Mouse (Mus musculus): ENCODE data around the gene Gm49391.
"Not testable (repeated sequence)": the region's sequence is repeated elsewhere in the genome, so short reads cannot be mapped to it uniquely, and the experiment has no call there.

The Gm49391 gene

GRCm38 (mm10) chr13:60936500-60936901 is at the start of gene Gm49391, which contains the start of gene Ctla2a:
Gene Gm49391, minus strand, starts transcription at chr13:60936571.
Gene Ctla2a, minus strand, starts transcription at chr13:60936625.
- DNase-seq (ENCODE audit: low spot score in 2 of 2): peak in 1 of 2 experiments; percentile 0

- not testable (repeated sequence) for DNase-seq (ENCODE audit: low spot score in 2 of 2)
Measured at GRCm38 (mm10) chr13:60972319-60972718, 35.9 kb upstream of the Gm49391 start.

DNA sequence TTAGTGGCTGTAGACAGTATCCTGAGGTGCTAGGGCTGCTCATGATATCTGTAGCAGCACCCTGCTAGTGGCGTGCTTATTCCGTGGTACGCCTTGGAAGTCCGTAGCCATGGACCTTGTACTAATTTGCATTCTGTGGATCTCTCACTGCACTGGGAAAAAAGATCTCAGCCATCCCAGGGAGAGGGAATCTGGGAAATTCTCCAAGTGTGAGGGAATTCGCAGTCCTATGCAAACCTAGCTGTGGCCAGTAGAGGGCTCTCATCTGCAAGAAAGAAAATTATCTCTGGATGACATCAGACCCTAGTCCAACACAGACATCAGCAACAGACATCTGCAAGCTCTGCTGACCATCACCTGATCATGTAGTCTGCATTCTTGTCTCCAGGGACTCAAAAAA is 27.6 kb upstream of the Gm49391 start:
- peak in 1 of 2 experiments; percentile 3 for DNase-seq (ENCODE audit: low spot score in 2 of 2)

- DNase-seq (ENCODE audit: low spot score in 2 of 2): no peak
Measured at GRCm38 (mm10) chr13:60961706-60962105, 25.3 kb upstream of the Gm49391 start.

DNA sequence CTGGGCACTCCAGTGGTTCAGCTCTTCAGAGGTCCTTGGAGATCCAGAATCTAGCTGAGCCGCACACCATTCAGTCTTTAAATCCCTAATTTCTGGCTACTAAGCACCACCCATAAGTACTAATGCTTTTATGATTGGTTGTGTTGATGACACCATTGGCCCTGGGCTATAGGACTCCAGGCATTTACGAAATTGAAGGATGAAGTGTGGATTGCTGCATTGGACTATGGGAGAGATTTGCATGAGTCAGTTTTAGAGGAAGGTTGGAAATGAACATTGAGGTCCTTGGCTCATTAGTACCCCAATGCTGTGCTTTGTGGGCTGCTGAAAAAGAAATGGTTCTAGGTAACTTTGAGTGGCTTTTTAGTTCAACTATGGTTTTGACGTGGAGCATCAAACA is 5.5 kb upstream of the Gm49391 start, which contains the start of gene Tpbpa:
Gene Tpbpa (minus strand): TSS at position 101 of the 400 bp plus-strand sequence.
- DNase-seq (ENCODE audit: low spot score in 2 of 2): not testable (repeated sequence)

DNA sequence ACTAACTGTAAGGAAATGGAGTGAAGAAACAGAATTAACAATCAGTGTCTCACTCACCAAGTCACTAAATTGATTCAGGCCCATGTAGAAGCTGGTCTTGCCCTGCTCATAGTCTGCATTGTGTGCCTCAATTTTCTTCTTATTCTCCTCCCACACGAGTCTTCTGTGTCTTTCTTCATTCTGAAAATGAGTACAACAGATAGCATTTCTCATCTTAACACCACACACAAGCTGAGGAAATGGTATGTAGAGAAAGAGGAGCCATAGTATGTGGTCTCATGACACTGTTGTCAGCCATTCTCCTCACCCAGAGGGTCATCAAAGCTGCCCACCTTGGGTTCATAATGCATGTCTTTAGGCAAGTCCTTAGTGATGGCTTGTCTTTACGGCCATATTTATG is 881 bp downstream of the Gm49391 start, which contains the start of gene Gm49393:
Gene Gm49393 (minus strand): TSS at position 101 of the 400 bp plus-strand sequence.
- DNase-seq (ENCODE audit: low spot score in 2 of 2): not testable (repeated sequence)

- DNase-seq (ENCODE audit: low spot score in 2 of 2): not testable (repeated sequence)
Measured at GRCm38 (mm10) chr13:60904780-60905179, 31.6 kb downstream of the Gm49391 start, which contains the start of gene Tpbpb. Gene Tpbpb, minus strand, starts transcription at chr13:60904880.

GRCm38 (mm10) chr13:60897328-60897727 is 39.0 kb downstream of the Gm49391 start, which contains the start of gene Ctla2b:
Gene Ctla2b, minus strand, starts transcription at chr13:60897447.
- DNase-seq (ENCODE audit: low spot score in 2 of 2): peak in 1 of 2 experiments; percentile 28

GRCm38 (mm10) chr13:60896794-60897193 is 39.6 kb downstream of the Gm49391 start, which contains the start of gene Gm49392:
Gene Gm49392, minus strand, starts transcription at chr13:60896894.
- not testable (repeated sequence) for DNase-seq (ENCODE audit: low spot score in 2 of 2)

GRCm38 (mm10) chr13:60895406-60896160 is 40.8 kb downstream of the Gm49391 start:
- DNase-seq (ENCODE audit: low spot score in 2 of 2): no peak

DNA sequence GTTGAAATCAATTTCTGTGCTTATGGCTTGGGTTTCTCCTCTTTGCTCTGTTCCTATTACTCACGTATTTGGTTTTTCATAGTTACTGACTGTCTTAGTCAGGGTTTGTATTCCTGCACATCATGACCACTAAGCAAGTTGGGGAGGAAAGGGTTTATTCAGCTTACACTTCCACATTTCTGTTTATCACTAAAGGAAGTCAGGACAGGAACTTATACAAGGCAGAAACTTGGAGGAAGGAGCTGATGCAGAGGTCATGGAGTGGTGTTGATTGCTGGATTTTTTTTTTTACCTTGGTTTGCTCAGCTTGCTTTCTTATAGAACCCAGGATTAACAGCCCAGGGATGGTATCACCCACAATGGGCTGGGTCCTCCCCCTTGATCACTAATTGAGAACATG is 44.1 kb downstream of the Gm49391 start:
- no peak for DNase-seq (ENCODE audit: low spot score in 2 of 2)

DNA sequence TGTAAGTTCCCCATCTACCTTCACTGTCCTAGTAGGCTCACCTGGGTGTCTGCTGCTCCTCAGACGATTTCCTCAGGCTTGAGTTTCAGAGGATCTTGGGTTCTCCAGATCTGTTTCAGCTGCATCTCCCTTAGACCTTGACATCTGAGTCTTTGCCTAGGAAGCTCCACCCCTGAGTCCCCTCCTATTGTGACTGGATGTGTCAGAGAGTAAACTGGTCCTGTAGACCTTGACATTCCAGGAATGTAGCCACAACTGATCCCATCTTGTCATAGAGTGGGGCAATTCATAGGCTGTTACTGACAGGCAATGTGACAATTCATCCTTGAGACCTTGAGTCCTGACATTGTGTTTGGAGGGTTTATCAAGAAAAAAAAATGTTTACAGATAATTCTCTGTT is 72.1 kb downstream of the Gm49391 start, which contains the start of gene 4930486L24Rik:
Gene 4930486L24Rik (minus strand): TSS at position 195 of the 400 bp plus-strand sequence.
- no peak for DNase-seq (ENCODE audit: low spot score in 2 of 2)

DNA sequence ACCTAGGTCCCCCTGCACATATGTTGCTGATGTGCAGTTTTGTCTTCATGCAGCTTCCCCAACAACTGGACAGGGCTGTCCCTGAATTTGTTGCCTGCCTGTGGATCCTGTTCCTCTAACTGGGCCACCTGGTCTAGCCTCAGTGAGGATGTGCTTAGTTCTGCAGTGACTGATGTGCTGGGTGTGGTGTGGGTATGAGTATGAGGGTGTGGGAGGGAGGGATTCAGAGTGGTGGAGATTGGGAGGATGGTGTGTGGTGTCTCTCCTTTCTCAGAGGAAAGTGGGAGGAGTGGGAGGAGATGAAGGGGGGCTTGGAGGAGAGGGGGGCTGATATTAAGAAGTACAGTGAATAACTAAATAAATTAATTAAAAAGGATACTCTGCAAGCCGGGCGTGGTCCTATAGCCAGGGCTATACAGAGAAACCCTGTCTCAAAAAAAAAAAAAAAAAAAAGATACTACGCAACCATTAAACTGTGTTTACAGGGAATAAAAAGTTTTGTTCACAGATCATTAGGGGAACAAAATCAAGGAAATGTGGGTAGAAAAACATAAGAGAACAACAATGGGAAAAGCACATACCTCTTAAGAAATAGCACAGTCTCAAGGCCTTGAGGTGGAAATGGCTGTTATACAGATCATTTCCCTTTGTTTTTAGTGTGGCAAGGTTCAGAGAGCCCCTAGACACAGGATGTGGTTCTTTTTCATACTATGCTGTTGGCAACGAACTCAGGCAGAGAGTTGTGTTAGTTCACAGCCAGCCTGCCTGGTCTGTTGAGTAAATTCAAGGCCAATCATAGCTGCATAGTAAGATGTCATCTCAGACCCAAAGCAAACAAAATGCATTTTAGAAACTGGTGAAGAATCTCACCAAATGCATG is 87.9 kb downstream of the Gm49391 start:
- DNase-seq (ENCODE audit: low spot score in 2 of 2): no peak
